Mouse (Mus musculus) MEL (cell line): Measurements from ENCODE around the gene BC005561. TPM values are rescaled to one million over a fixed set of nuclear protein-coding genes. Genes with fewer than 3 reads are reported as not detected.

Source experiments
- DNase-seq: peaks from one replicate; pipeline ENCODE4 v3.0.0; 2011; ENCODE audit warnings: low read depth, low spot score
- H3K27ac ChIP-seq: 2 replicates; pipeline ENCODE4 v1.5.1; 2012; ENCODE audit warnings: low read depth, mild to moderate bottlenecking, control low read depth, low read length, moderate library complexity; ENCODE audit not compliant: control insufficient read depth
- H3K27me3 ChIP-seq, 2 experiments: fragments of 150-350 bp in 1 of 2; sonication (generic) in 1 of 2; 2 replicates each; pipeline ENCODE4 v1.6.1; 2012; ENCODE audit warnings: low read length in 2 of 2, mild to moderate bottlenecking in 2 of 2, improper control_type of control experiment in 1 of 2, moderate library complexity in 1 of 2; ENCODE audit not compliant: insufficient read depth in 2 of 2, control insufficient read depth in 1 of 2
- H3K36me3 ChIP-seq, 2 experiments: 2 replicates each; pipeline ENCODE4 v1.6.1; 2012 to 2014; ENCODE audit warnings: low read length in 2 of 2, improper control_type of control experiment in 1 of 2, inconsistent platforms in 1 of 2, mild to moderate bottlenecking in 1 of 2; ENCODE audit not compliant: insufficient read depth in 2 of 2, control insufficient read depth in 1 of 2
- H3K4me1 ChIP-seq, 2 experiments: fragments of 150-350 bp in 1 of 2; sonication (generic) in 1 of 2; 2 replicates each; pipeline ENCODE4 v1.6.1; 2012; ENCODE audit warnings: low read length in 2 of 2, improper control_type of control experiment in 1 of 2, mild to moderate bottlenecking in 1 of 2; ENCODE audit not compliant: insufficient read depth in 2 of 2, control insufficient read depth in 1 of 2
- H3K4me3 ChIP-seq, 2 experiments: fragments of 150-350 bp in 1 of 2; sonication (generic) in 1 of 2; 2 replicates each; pipeline ENCODE4 v1.5.1; 2012; ENCODE audit warnings: low read depth in 2 of 2, low read length in 2 of 2, mild to moderate bottlenecking in 2 of 2, moderate library complexity in 2 of 2, control low read depth in 1 of 2, improper control_type of control experiment in 1 of 2; ENCODE audit not compliant: control insufficient read depth in 1 of 2, insufficient read depth in 1 of 2
- H3K79me2 ChIP-seq: 2 replicates; pipeline ENCODE4 v1.6.1; 2012; ENCODE audit warnings: mild to moderate bottlenecking, low read length, moderate library complexity; ENCODE audit not compliant: control insufficient read depth, poor library complexity, insufficient read depth
- H3K9ac ChIP-seq: 2 replicates; pipeline ENCODE4 v1.6.1; 2012; ENCODE audit warnings: low read depth, mild to moderate bottlenecking, control low read depth, low read length, moderate library complexity; ENCODE audit not compliant: control insufficient read depth, poor library complexity, severe bottlenecking
- H3K9me3 ChIP-seq: fragments of 150-350 bp; sonication (generic); replicated peaks from 2 replicates; pipeline ENCODE4 v1.6.1; 2012; ENCODE audit warnings: mild to moderate bottlenecking, low read length, improper control_type of control experiment, moderate library complexity; ENCODE audit not compliant: insufficient read depth
- CHD1 ChIP-seq: IDR thresholded peaks from 2 replicates; pipeline ENCODE4 v1.6.1; 2012; ENCODE audit warnings: low read depth, mild to moderate bottlenecking, inconsistent platforms, low read length, improper control_type of control experiment
- CHD2 ChIP-seq: IDR thresholded peaks from 2 replicates; pipeline ENCODE4 v1.6.1; 2011; ENCODE audit warnings: low read length, improper control_type of control experiment
- CTCF ChIP-seq, 3 experiments: IDR thresholded peaks in 2 of 3; conservative IDR thresholded peaks in 1 of 3; 2 replicates each; pipeline ENCODE4 v1.5.1; 2011 to 2012; ENCODE audit warnings: low read length in 3 of 3, low read depth in 2 of 3, mild to moderate bottlenecking in 2 of 3, improper control_type of control experiment in 1 of 3, inconsistent platforms in 1 of 3, mixed read lengths in 1 of 3, moderate library complexity in 1 of 3; ENCODE audit not compliant: control insufficient read depth in 1 of 3, insufficient read depth in 1 of 3, poor library complexity in 1 of 3, severe bottlenecking in 1 of 3
- E2F4 ChIP-seq: IDR thresholded peaks from 2 replicates; pipeline ENCODE4 v1.6.1; 2011; ENCODE audit warnings: low read depth, low read length, improper control_type of control experiment, borderline replicate concordance
- ELF1 ChIP-seq: IDR thresholded peaks from 2 replicates; pipeline ENCODE4 v1.6.1; 2014; ENCODE audit warnings: low read depth, mild to moderate bottlenecking, inconsistent platforms, low read length, improper control_type of control experiment, moderate library complexity
- EP300 ChIP-seq, 2 experiments: IDR thresholded peaks; 2 replicates each; pipeline ENCODE4 v1.6.1; 2011; ENCODE audit warnings: improper control_type of control experiment in 2 of 2, low read length in 2 of 2, low read depth in 1 of 2, mild to moderate bottlenecking in 1 of 2
- GABPA ChIP-seq: IDR thresholded peaks from 2 replicates; pipeline ENCODE4 v1.6.1; 2012; ENCODE audit warnings: low read depth, mild to moderate bottlenecking, inconsistent platforms, low read length, improper control_type of control experiment, moderate library complexity
- HCFC1 ChIP-seq: IDR thresholded peaks from 2 replicates; pipeline ENCODE4 v1.6.1; 2012; ENCODE audit warnings: low read depth, mild to moderate bottlenecking, inconsistent platforms, low read length, improper control_type of control experiment, moderate library complexity
- MAFK ChIP-seq: IDR thresholded peaks from 2 replicates; pipeline ENCODE4 v1.6.1; 2011; ENCODE audit warnings: low read depth, mild to moderate bottlenecking, low read length, improper control_type of control experiment, borderline replicate concordance
- MAZ ChIP-seq: IDR thresholded peaks from 2 replicates; pipeline ENCODE4 v1.6.1; 2012; ENCODE audit warnings: low read depth, mild to moderate bottlenecking, inconsistent platforms, low read length, improper control_type of control experiment
- MEF2A ChIP-seq: IDR thresholded peaks from 2 replicates; pipeline ENCODE4 v1.6.1; 2014; ENCODE audit warnings: low read depth, mild to moderate bottlenecking, inconsistent platforms, low read length, improper control_type of control experiment; ENCODE audit not compliant: poor library complexity, insufficient replicate concordance, severe bottlenecking; ENCODE audit errors: extremely low read depth
- MYC ChIP-seq: IDR thresholded peaks from 2 replicates; pipeline ENCODE4 v1.6.1; 2011; ENCODE audit warnings: low read depth, mild to moderate bottlenecking, low read length, improper control_type of control experiment, moderate library complexity
- NELFE ChIP-seq: IDR thresholded peaks from 2 replicates; pipeline ENCODE4 v1.6.1; 2011; ENCODE audit warnings: low read depth, low read length, improper control_type of control experiment
- NRF1 ChIP-seq: IDR thresholded peaks from 2 replicates; pipeline ENCODE4 v1.6.1; 2014; ENCODE audit warnings: low read depth, mild to moderate bottlenecking, inconsistent platforms, low read length, improper control_type of control experiment, moderate library complexity; ENCODE audit not compliant: poor library complexity, insufficient read depth, severe bottlenecking
- POLR2A ChIP-seq, 2 experiments: IDR thresholded peaks; 2 replicates each; pipeline ENCODE4 v1.6.1; 2011 to 2012; ENCODE audit warnings: low read length in 2 of 2, mild to moderate bottlenecking in 2 of 2, control low read depth in 1 of 2, improper control_type of control experiment in 1 of 2, low read depth in 1 of 2, moderate library complexity in 1 of 2; ENCODE audit not compliant: control insufficient read depth in 1 of 2, insufficient read depth in 1 of 2, poor library complexity in 1 of 2
- POLR2AphosphoS5 ChIP-seq: IDR thresholded peaks from 2 replicates; pipeline ENCODE4 v1.6.1; 2012; ENCODE audit warnings: low read depth, borderline replicate concordance, mild to moderate bottlenecking, inconsistent platforms, low read length, moderate library complexity, mixed read lengths
- RAD21 ChIP-seq: IDR thresholded peaks from 2 replicates; pipeline ENCODE4 v1.6.1; 2011; ENCODE audit warnings: mild to moderate bottlenecking, low read depth, low read length, improper control_type of control experiment
- RCOR1 ChIP-seq: IDR thresholded peaks from 2 replicates; pipeline ENCODE4 v1.6.1; 2012; ENCODE audit warnings: low read depth, mild to moderate bottlenecking, inconsistent platforms, low read length, improper control_type of control experiment
- SIN3A ChIP-seq: IDR thresholded peaks from 2 replicates; pipeline ENCODE4 v1.6.1; 2012; ENCODE audit warnings: low read length, improper control_type of control experiment, inconsistent platforms
- SMC3 ChIP-seq: IDR thresholded peaks from 2 replicates; pipeline ENCODE4 v1.6.1; 2011; ENCODE audit warnings: low read depth, low read length, improper control_type of control experiment
- TCF12 ChIP-seq: IDR thresholded peaks from 2 replicates; pipeline ENCODE4 v1.6.1; 2014; ENCODE audit warnings: low read depth, mild to moderate bottlenecking, inconsistent platforms, low read length, improper control_type of control experiment, moderate library complexity
- UBTF ChIP-seq: IDR thresholded peaks from 2 replicates; pipeline ENCODE4 v1.6.1; 2012; ENCODE audit warnings: low read depth, mild to moderate bottlenecking, inconsistent platforms, low read length, improper control_type of control experiment, moderate library complexity, borderline replicate concordance; ENCODE audit not compliant: insufficient read depth
- USF2 ChIP-seq, 2 experiments: IDR thresholded peaks; 2 replicates each; pipeline ENCODE4 v1.6.1; 2011 to 2012; ENCODE audit warnings: improper control_type of control experiment in 2 of 2, low read length in 2 of 2, borderline replicate concordance in 1 of 2, inconsistent platforms in 1 of 2, low read depth in 1 of 2, mild to moderate bottlenecking in 1 of 2; ENCODE audit not compliant: insufficient read depth in 1 of 2
- ZC3H11A ChIP-seq: IDR thresholded peaks from 2 replicates; pipeline ENCODE4 v1.6.1; 2012; ENCODE audit warnings: low read depth, mild to moderate bottlenecking, inconsistent platforms, low read length, improper control_type of control experiment
- ZKSCAN1 ChIP-seq: IDR thresholded peaks from 2 replicates; pipeline ENCODE4 v1.6.1; 2012; ENCODE audit warnings: low read depth, mild to moderate bottlenecking, inconsistent platforms, low read length, improper control_type of control experiment, moderate library complexity
- ZMIZ1 ChIP-seq: IDR thresholded peaks from 2 replicates; pipeline ENCODE4 v1.6.1; 2012; ENCODE audit warnings: low read depth, mild to moderate bottlenecking, inconsistent platforms, low read length, improper control_type of control experiment, moderate library complexity
- ZNF384 ChIP-seq: IDR thresholded peaks from 2 replicates; pipeline ENCODE4 v1.6.1; 2012; ENCODE audit warnings: low read depth, mild to moderate bottlenecking, inconsistent platforms, low read length, improper control_type of control experiment
- polyA plus RNA-seq, 2 experiments: library from polyadenylated mRNA; stranded (reverse) in 1 of 2; unstranded in 1 of 2; fragments of >175 nt in 1 of 2; fragments of >200 nt in 1 of 2; gene quantifications; 2 replicates each; pipeline versions ENCODE4 v1.2.1 to v1.2.4; 2012; ENCODE audit warnings: low replicate concordance in 2 of 2, low read depth in 1 of 2; ENCODE audit not compliant: insufficient read length in 2 of 2, insufficient read depth in 1 of 2, missing spikeins in 1 of 2
- total RNA-seq: library from RNA; depleted of rRNA; stranded (reverse); fragments of 300-350 nt; gene quantifications from 2 replicates; pipeline ENCODE4 v1.2.3, GENCODE M21; 2012

Gene BC005561
- total and polyA plus RNA-seq, 3 experiments, result 3.1 to 5.1 TPM; not detected in 1

DNA sequence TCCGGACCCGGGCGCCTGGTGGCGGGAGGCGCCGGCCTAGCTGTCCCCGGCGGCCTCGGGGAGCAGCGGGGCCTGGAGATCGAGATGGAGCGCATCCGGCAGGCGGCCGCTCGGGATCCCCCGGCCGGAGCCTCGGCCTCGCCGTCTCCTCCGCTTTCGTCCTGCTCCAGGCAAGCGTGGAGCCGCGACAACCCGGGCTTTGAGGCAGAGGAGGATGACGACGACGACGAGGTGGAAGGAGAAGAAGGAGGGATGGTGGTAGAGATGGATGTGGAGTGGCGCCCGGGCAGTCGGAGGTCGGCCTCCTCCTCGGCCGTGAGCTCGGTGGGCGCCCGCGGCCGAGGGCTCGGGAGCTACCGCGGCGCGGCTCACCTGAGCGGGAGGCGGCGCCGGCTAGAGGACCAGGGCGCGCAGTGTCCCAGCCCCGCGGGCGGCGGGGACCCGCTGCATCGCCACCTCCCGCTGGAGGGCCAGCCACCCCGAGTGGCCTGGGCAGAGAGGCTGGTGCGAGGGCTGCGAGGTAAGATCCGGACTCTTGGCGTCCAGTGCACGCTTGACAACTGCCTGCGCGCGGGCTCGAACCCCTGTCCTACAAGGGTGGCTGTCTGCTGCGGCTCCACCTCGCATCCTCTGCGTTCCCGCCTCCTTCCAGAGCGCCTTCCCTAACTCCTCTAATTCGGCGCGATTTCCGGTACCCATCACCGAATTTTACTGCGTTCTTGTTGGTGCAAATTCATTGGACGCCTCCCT is 48.3 kb upstream of the BC005561 start:
- no peak for DNase-seq
- H3K27me3 ChIP-seq, result no peaks in the 10 kb centered on the region; a peak in 1 of 4 replicates
- no peak for TF ChIP-seq ZMIZ1
- no peak for TF ChIP-seq MYC
- TF ChIP-seq MEF2A, result no peak
- no peak for TF ChIP-seq ELF1
- no peak for TF ChIP-seq CHD1
- no peak for TF ChIP-seq EP300 (IDR thresholded peaks at IDR 0.05; ENCODE audit: low read depth in 1 of 2, low read length in 2 of 2)
- TF ChIP-seq ZNF384, result no peak
- no peak for TF ChIP-seq GABPA
- no peak for TF ChIP-seq SMC3
- no peak for TF ChIP-seq MAZ
- no peak for TF ChIP-seq MAFK
- TF ChIP-seq CTCF (IDR thresholded peaks at IDR 0.05 in 2 of 3, conservative IDR thresholded peaks at IDR 0.05 in 1 of 3; ENCODE audit: control insufficient read depth in 1 of 3, insufficient read depth in 1 of 3, low read depth in 2 of 3, low read length in 3 of 3, poor library complexity in 1 of 3, severe bottlenecking in 1 of 3), result no peak
- TF ChIP-seq ZKSCAN1, result no peak
- TF ChIP-seq E2F4, result no peak
- TF ChIP-seq POLR2AphosphoS5, result no peak
- TF ChIP-seq NRF1, result no peak
- no peak for TF ChIP-seq RCOR1
- TF ChIP-seq USF2 (IDR thresholded peaks at IDR 0.05; ENCODE audit: borderline replicate concordance in 1 of 2, insufficient read depth in 1 of 2, low read depth in 1 of 2, low read length in 2 of 2), result no peak
- no peak for TF ChIP-seq SIN3A
- TF ChIP-seq, all 39 proteins: peak for 0

GRCm38 (mm10) chr5:104460456-104460838 is 47.7 kb upstream of the BC005561 start:
- TF ChIP-seq TCF12 (no peak), NELFE (no peak), ZMIZ1 (no peak), E2F4 (no peak), MYC (no peak), POLR2A (IDR thresholded peaks at IDR 0.05; ENCODE audit: control insufficient read depth in 1 of 2, insufficient read depth in 1 of 2, low read depth in 1 of 2, low read length in 2 of 2, poor library complexity in 1 of 2) (no peak), ELF1 (no peak), MAZ (no peak), ZC3H11A (no peak), CHD2 (no peak), RAD21 (no peak), UBTF (no peak), HCFC1 (no peak)
- no peaks in the 10 kb centered on the region; a peak in 1 of 4 replicates for H3K27me3 ChIP-seq
- H3K9me3 ChIP-seq, result no peaks in the 10 kb centered on the region
- no peak overlapping the region for H3K4me3 ChIP-seq
- no peaks in the 10 kb centered on the region for H3K79me2 ChIP-seq
- no peak overlapping the region for H3K9ac ChIP-seq
- H3K4me1 ChIP-seq, result no peaks in the 10 kb centered on the region
- no peaks in the 10 kb centered on the region for H3K36me3 ChIP-seq
- no peak overlapping the region for H3K27ac ChIP-seq
- no peak for DNase-seq

More for the DNA sequence above, 48.3 kb upstream of the BC005561 start:
- no peak overlapping the region for H3K9ac ChIP-seq
- no peak overlapping the region for H3K27ac ChIP-seq
- H3K79me2 ChIP-seq, result no peaks in the 10 kb centered on the region
- no peaks in the 10 kb centered on the region for H3K4me1 ChIP-seq
- no peaks in the 10 kb centered on the region for H3K9me3 ChIP-seq
- H3K4me3 ChIP-seq, result no peak overlapping the region
- H3K36me3 ChIP-seq, result no peaks in the 10 kb centered on the region
